Mouse (Mus musculus) brain, embryonic 14.5 days (tissue): Measurements from ENCODE around the gene Tcte3.
"Not testable (repeated sequence)": the region's sequence is repeated elsewhere in the genome, so short reads cannot be mapped to it uniquely, and the experiment has no call there.

Experiments
- CTCF ChIP-seq: fragments of 200-500 bp; IDR thresholded peaks from 2 replicates; pipeline ENCODE4 v1.5.1; 2012; ENCODE audit warnings: inconsistent platforms, mild to moderate bottlenecking, moderate library complexity, borderline replicate concordance; ENCODE audit not compliant: insufficient read depth, insufficient read length; ENCODE audit errors: extremely low read depth
- POLR2A ChIP-seq: fragments of 200-500 bp; IDR thresholded peaks from 2 replicates; pipeline ENCODE4 v1.6.1; 2012; ENCODE audit warnings: mild to moderate bottlenecking, inconsistent platforms, borderline replicate concordance; ENCODE audit not compliant: poor library complexity, insufficient read depth, insufficient read length, severe bottlenecking; ENCODE audit errors: extremely low read depth

GRCm38 (mm10) chr17:15000047-15000446 lies 41.2 kb downstream of the Tcte3 start:
- TF ChIP-seq CTCF, POLR2A: not testable (repeated sequence)
